Mouse (Mus musculus): ENCODE measurements around the gene Ube2g1. TPM values are rescaled to one million over a fixed set of nuclear protein-coding genes. Genes with fewer than 3 reads are reported as not detected.

Gene Ube2g1
- polyA plus RNA-seq, 1 experiment, result 39.8 TPM

DNA sequence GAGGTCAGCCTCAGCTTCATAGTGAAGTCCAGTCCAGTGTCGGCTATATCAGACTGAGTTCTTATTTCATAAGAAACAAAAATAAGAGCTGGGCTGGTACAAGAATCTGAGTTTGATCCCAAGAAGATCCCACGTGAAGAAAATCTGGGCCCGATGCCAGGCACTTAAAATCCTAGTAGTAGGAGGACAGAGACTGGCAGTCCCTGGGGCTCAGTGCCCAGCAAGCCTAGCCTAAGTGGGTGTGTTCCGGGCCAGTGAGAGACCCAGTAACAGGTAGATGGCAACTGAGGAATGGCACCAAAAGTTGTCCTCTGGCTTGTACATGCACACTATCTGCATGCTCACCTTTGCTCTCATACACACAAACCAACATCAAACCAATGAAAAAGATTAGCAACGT is 105.6 kb downstream of the Ube2g1 start:
- H3K27ac ChIP-seq (ENCODE audit: insufficient read depth, low read length), result no peak overlapping the region
- TF ChIP-seq POLR2A (IDR thresholded peaks at IDR 0.05; ENCODE audit: extremely low read depth, insufficient read depth, low read length) (no peak), CTCF (IDR thresholded peaks at IDR 0.05; ENCODE audit: extremely low read depth, insufficient read depth, low read length) (no peak)
- peaks cover 2% of the 10 kb centered on the region; the same call in 1 of the 2 replicates for H3K4me1 ChIP-seq (ENCODE audit: control insufficient read depth, insufficient read depth, low read length)
- H3K4me3 ChIP-seq (ENCODE audit: insufficient read depth, low read length), result no peak overlapping the region

DNA sequence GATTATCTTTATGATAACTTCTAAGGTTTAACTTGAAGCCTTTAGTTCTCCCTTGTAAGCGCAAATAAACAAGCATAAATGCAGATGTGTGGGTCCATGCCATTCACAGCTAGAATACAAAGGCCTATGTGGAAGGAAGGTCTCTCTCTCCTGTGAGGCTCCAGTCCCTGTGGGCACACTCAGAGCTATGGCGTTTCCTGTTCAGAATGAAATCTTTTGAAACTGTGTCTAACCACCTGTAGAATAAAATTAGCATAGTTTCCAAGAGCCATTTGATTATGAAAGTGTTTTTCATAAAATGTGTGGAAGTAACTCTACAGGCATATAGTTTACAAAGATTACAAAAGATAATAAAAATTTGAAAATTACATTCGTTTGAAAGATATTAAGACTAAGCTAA is 111.1 kb downstream of the Ube2g1 start:
- no peak overlapping the region for H3K27ac ChIP-seq (ENCODE audit: insufficient read depth, low read length)
- no peak for TF ChIP-seq POLR2A (IDR thresholded peaks at IDR 0.05; ENCODE audit: extremely low read depth, insufficient read depth, low read length)
- H3K4me3 ChIP-seq (ENCODE audit: insufficient read depth, low read length), result no peak overlapping the region
- no peaks in the 10 kb centered on the region for H3K4me1 ChIP-seq (ENCODE audit: control insufficient read depth, insufficient read depth, low read length)

DNA sequence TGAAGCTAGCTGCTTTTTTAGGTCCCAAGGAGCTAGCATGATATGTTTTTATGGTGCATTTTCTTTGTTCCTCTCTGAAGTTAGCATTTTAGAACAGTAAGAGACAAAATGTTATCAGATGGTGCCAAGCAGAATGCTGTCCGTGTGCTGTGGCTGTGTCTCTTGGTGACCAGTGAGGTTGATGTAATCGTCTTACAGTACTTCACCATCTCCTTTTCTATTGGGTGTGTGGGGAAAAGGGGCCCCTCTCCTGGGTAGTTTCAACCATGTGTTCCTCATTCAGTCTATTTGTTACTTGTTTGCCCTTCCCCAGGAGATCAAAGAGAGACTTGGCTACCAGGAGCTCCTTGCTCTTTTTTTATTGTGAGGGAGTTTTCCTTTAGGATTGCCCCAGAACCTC is 116.1 kb downstream of the Ube2g1 start:
- TF ChIP-seq POLR2A (IDR thresholded peaks at IDR 0.05; ENCODE audit: extremely low read depth, insufficient read depth, low read length), result no peak
- TF ChIP-seq CTCF (IDR thresholded peaks at IDR 0.05; ENCODE audit: extremely low read depth, insufficient read depth, low read length), result no peak
- no peak overlapping the region for H3K4me3 ChIP-seq (ENCODE audit: insufficient read depth, low read length)

DNA sequence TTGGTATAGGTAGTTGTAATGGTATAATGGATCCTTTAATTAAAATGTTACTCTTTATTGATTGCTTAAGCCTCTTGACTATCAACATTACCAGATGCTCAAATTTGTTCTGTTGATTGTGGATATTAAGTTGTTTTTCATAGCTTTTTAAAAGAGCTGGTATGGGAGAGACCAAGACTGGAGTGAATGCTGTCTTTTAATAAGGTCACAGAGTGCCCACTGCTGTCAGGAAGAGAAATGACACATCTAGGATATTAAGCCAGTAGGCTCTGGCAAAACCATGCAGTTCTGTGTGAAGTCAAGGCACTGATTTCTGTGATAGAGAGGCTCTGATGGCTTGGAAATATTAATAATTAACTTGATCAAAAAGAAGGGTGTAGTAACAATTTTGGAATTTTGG is 116.8 kb downstream of the Ube2g1 start:
- H3K27ac ChIP-seq (ENCODE audit: insufficient read depth, low read length), result no peak overlapping the region
- TF ChIP-seq POLR2A (IDR thresholded peaks at IDR 0.05; ENCODE audit: extremely low read depth, insufficient read depth, low read length), result no peak
- TF ChIP-seq CTCF (IDR thresholded peaks at IDR 0.05; ENCODE audit: extremely low read depth, insufficient read depth, low read length), result peak; percentile 35; the same call in 1 of the 2 replicates
- H3K4me1 ChIP-seq (ENCODE audit: control insufficient read depth, insufficient read depth, low read length), result no peaks in the 10 kb centered on the region
- no peak overlapping the region for H3K4me3 ChIP-seq (ENCODE audit: insufficient read depth, low read length)

More for the DNA sequence above, 116.1 kb downstream of the Ube2g1 start:
- H3K27ac ChIP-seq (ENCODE audit: insufficient read depth, low read length), result no peak overlapping the region
- H3K4me1 ChIP-seq (ENCODE audit: control insufficient read depth, insufficient read depth, low read length), result no peaks in the 10 kb centered on the region

DNA sequence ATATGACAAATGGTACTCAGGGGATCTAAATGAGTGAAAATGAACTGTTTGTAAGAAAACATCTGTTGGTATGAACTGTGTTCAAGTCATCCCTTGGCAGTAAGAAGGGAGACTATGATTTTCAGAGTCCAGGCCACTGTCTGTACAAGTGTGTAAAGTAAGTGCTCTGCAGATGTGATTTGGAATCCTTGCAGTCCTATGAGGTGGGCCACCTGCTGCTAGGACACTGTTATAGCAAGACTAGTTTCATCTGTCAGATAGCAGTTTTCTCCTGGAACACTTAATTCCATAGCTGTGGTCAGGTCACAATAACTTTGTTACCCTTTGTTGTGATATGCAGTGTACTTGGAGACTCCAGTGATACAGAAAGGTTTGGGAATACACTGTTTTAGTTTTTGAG is 118.9 kb downstream of the Ube2g1 start:
- Histone ChIP-seq H3K27ac (ENCODE audit: insufficient read depth, low read length) (no peak overlapping the region), H3K4me1 (ENCODE audit: control insufficient read depth, insufficient read depth, low read length) (no peaks in the 10 kb centered on the region), H3K4me3 (ENCODE audit: insufficient read depth, low read length) (no peak overlapping the region)
- TF ChIP-seq CTCF (IDR thresholded peaks at IDR 0.05; ENCODE audit: extremely low read depth, insufficient read depth, low read length), result peak; percentile 39
- TF ChIP-seq POLR2A (IDR thresholded peaks at IDR 0.05; ENCODE audit: extremely low read depth, insufficient read depth, low read length), result no peak

DNA sequence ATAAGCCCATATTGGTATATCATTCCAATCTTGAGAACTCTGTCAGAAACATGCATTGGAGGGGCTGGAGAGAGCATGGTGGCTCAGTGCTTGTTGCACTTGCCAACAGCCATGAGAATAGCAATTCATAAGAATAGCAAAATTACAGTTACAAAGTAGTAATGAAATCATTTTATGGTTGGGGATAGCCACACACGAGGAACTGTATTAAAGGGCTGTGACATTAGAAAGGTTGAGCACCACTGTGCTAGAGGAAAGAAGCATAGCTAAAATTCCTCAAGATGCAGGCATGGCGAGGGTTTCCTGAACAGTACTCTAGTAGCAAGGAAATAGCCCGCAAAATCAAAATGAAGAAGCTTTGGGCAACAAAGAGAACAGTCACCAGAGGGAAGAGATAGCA is 126.7 kb downstream of the Ube2g1 start:
- TF ChIP-seq POLR2A (IDR thresholded peaks at IDR 0.05; ENCODE audit: extremely low read depth, insufficient read depth, low read length), result no peak
- no peak for TF ChIP-seq CTCF (IDR thresholded peaks at IDR 0.05; ENCODE audit: extremely low read depth, insufficient read depth, low read length)
- Histone ChIP-seq H3K27ac (ENCODE audit: insufficient read depth, low read length) (no peak overlapping the region), H3K4me1 (ENCODE audit: control insufficient read depth, insufficient read depth, low read length) (no peaks in the 10 kb centered on the region), H3K4me3 (ENCODE audit: insufficient read depth, low read length) (no peak overlapping the region)

DNA sequence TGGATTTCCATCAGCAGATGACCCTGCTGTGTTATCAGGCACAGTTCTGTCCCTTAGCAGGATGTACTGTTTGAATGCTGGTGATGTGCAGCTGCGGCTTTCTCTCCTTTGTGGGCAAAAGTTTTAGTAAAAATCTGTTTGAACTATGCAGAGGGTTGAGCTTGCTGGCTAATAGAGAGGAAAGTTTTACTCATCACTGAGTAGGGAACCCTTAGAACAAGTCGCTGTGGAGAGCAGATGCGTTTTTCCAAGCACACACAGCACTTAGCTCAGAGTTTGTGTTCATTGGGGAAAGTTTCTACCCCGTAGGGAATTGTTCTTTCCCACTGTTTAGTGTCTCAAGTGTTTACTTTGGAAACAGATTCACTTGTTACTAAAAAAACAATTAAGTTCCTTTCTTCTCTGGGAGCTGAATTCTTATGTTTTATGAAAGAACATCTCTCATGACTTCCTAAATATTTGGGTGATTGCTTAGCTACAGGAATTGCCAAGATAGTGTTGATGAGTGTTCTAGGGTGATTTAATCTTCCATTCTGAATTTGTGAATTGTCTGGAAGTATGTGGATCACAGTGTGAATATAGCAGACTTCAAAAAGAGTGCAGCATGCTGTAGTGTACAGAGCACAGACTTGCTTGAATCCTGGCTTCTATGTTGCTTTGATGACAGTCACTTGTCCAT is 127.9 kb downstream of the Ube2g1 start:
- H3K4me3 ChIP-seq (ENCODE audit: insufficient read depth, low read length), result no peak overlapping the region
- TF ChIP-seq POLR2A (IDR thresholded peaks at IDR 0.05; ENCODE audit: extremely low read depth, insufficient read depth, low read length) (no peak), CTCF (IDR thresholded peaks at IDR 0.05; ENCODE audit: extremely low read depth, insufficient read depth, low read length) (no peak)
- peaks cover 2% of the 10 kb centered on the region; the same call in 1 of the 2 replicates for H3K4me1 ChIP-seq (ENCODE audit: control insufficient read depth, insufficient read depth, low read length)
- no peak overlapping the region for H3K27ac ChIP-seq (ENCODE audit: insufficient read depth, low read length)

DNA sequence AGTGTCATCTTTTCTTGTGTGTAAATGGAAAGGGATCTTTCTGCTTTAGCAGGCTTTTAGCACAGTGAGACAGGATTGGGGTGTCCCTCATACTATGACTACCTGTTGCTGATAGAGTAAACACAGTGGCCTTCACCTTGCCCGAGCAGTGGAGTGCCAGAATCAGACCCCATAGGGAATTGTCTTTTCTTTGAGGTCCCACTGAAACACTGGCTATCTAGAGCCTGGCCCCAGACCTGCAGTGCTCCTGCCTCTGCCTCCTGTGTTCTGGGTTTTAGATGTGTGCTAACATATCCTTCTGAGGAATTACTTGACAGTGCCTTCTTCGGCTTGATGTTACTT is 128.4 kb downstream of the Ube2g1 start:
- Histone ChIP-seq H3K4me1 (ENCODE audit: control insufficient read depth, insufficient read depth, low read length) (peaks cover 2% of the 10 kb centered on the region; the same call in 1 of the 2 replicates), H3K27ac (ENCODE audit: insufficient read depth, low read length) (no peak overlapping the region), H3K4me3 (ENCODE audit: insufficient read depth, low read length) (no peak overlapping the region)
- TF ChIP-seq POLR2A (IDR thresholded peaks at IDR 0.05; ENCODE audit: extremely low read depth, insufficient read depth, low read length), result no peak
- TF ChIP-seq CTCF (IDR thresholded peaks at IDR 0.05; ENCODE audit: extremely low read depth, insufficient read depth, low read length), result no peak

Other genes with a start within 250 kb of the Ube2g1 start
- 0.95 and 1.8 TPM in 2 replicates for gene Tekt1, start 244.8 kb upstream of the Ube2g1 start, polyA plus RNA-seq (2012; rRNA removed)
- gene Smtnl2, start 195.6 kb upstream of the Ube2g1 start, polyA plus RNA-seq (2012; rRNA removed), result 0.78 and 1.6 TPM in 2 replicates
- gene Ggt6, start 171.8 kb upstream of the Ube2g1 start, polyA plus RNA-seq (2012; rRNA removed), result 0.25 and 0.27 TPM in 2 replicates
- gene Mybbp1a, start 165.9 kb upstream of the Ube2g1 start, polyA plus RNA-seq (2012; rRNA removed), result 48.1 and 56.2 TPM in 2 replicates
- 45.2 and 52.9 TPM in 2 replicates for gene Spns2, start 117.4 kb upstream of the Ube2g1 start, polyA plus RNA-seq (2012; rRNA removed)
- gene Spns3, start 56.8 kb upstream of the Ube2g1 start, polyA plus RNA-seq (2012; rRNA removed), result 0.33 and 0.36 TPM in 2 replicates
- 28.1 and 29.1 TPM in 2 replicates for gene Ankfy1, start 82.7 kb downstream of the Ube2g1 start, polyA plus RNA-seq (2012; rRNA removed)
- gene Cyb5d2, start 188.9 kb downstream of the Ube2g1 start, polyA plus RNA-seq (2012; rRNA removed), result 14.5 and 15.2 TPM in 2 replicates
- 28.1 and 29.2 TPM in 2 replicates for gene Zzef1, start 188.9 kb downstream of the Ube2g1 start, polyA plus RNA-seq (2012; rRNA removed)